Mouse (Mus musculus): ENCODE results near the gene Adgrv1.

Adgrv1 gene

GRCm38 (mm10) chr13:81425111-81425510 lies 207.8 kb downstream of the Adgrv1 start:
- peak; percentile 67 for DNase-seq (ENCODE audit: low read depth, low spot score)

DNA sequence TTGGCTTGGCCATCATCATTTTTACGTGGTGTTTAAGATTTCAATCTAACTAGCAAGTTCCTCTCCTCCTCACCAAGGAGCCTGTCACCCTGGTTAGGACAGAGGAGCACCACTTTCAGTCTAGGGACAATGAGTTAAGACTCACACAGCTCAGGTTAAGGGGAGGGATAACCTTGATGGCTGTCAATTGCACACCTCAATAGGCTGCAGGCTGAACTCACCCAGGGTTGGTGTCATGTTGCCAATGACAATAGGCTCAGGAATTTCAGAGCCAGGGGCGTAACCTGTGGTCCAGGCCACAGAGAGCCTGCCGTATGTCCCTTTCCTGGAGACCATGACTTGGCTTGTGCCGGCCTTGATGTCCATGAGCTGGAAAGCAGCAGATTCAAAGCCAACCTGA lies 209.0 kb downstream of the Adgrv1 start:
- DNase-seq (ENCODE audit: low read depth, low spot score), result no peak

DNA sequence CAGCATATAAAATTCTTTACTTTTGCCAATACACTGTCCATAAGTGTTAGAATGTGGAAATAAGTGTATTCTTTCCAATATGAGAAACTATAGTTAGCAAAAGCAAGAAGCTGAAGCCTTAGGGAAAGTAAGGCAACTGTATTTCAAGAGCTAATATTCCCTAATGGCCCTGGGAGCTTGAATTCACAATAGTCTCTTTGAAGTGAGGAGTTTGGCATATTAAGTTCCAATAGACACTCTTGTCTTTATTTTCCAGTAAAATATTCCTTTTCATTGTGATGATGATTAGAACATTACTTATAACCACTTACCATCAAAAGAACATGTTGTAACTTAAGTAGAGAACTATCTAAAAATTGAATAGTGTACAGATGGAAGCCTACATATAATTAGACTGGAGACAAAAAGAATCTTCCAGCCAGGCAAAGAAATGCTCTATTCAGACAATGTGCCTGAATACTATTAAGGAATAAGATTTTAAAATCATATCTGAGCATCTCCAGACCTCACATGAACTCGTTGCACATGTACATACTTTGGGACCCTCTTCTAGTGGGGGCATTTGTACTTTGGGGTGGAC lies 225.0 kb downstream of the Adgrv1 start:
- DNase-seq (ENCODE audit: low read depth, low spot score), result no peak

DNA sequence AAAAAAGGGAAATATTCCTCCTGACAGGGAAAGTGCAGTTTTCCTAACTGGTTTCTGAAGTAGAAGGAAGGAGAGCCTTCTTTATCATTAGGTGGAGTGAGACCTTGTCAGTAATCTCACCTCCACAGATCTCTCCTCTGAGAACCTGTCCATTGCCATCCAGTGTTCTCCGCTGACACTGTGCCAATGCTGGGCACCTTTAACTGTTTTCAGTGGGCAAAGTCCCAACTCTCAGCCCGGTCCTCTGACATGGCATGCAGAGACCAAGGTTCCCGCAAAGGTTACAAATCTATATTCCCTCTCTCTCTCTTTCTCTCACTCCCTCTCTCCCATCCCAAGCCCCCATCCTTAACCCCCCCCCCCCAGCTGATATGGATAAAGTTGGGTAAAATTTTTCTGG lies 230.1 kb downstream of the Adgrv1 start:
- no peak for DNase-seq (ENCODE audit: low read depth, low spot score)

GRCm38 (mm10) chr13:81402191-81402590 lies 230.8 kb downstream of the Adgrv1 start:
- no peak for DNase-seq (ENCODE audit: low read depth, low spot score)

GRCm38 (mm10) chr13:81401742-81402141 lies 231.2 kb downstream of the Adgrv1 start:
- no peak for DNase-seq (ENCODE audit: low read depth, low spot score)

GRCm38 (mm10) chr13:81385597-81386362 lies 247.2 kb downstream of the Adgrv1 start:
- no peak for DNase-seq (ENCODE audit: low read depth, low spot score)

- DNase-seq (ENCODE audit: low read depth, low spot score), result no peak
Observed at GRCm38 (mm10) chr13:81381835-81382234, 251.1 kb downstream of the Adgrv1 start.

GRCm38 (mm10) chr13:81370801-81371456 lies 262.0 kb downstream of the Adgrv1 start:
- DNase-seq (ENCODE audit: low read depth, low spot score), result no peak

- DNase-seq (ENCODE audit: low read depth, low spot score), result no peak
Observed at GRCm38 (mm10) chr13:81370196-81370595, 262.8 kb downstream of the Adgrv1 start.

- DNase-seq (ENCODE audit: low read depth, low spot score), result no peak
Observed at GRCm38 (mm10) chr13:81369564-81369963, 263.4 kb downstream of the Adgrv1 start.

- DNase-seq (ENCODE audit: low read depth, low spot score), result no peak
Observed at GRCm38 (mm10) chr13:81368987-81369386, 264.0 kb downstream of the Adgrv1 start.

DNA sequence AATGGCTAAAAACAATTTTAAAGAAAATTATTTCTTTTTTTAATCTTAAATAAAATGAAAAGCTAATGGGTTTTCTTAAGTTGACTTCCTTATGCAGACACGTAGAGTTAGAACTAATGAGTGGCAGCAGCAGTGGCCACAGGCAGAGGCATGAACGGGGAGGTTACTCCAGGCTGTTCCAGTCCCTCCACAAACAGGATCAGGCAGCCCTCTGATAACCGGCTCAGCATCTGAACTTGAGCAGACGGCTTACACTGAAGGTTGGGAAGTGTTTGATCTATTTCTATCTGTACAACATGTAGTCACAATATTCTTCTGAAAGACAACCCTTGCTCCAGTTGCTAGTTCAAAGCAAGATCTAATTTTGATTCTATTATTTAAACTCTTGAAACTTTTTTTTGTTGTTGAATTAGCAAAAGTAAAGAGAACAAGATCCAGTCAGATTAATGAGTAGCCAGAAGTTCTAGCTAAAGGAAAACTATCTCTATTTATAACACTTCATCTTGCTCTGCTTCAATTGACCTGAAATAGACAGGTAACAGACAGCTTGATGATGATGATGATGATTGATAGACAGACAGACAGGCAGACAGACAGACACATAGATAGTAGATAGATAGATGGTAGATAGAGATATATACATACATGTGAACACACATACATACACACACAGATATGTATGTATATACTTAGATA lies 265.1 kb downstream of the Adgrv1 start:
- DNase-seq (ENCODE audit: low read depth, low spot score), result no peak

DNA sequence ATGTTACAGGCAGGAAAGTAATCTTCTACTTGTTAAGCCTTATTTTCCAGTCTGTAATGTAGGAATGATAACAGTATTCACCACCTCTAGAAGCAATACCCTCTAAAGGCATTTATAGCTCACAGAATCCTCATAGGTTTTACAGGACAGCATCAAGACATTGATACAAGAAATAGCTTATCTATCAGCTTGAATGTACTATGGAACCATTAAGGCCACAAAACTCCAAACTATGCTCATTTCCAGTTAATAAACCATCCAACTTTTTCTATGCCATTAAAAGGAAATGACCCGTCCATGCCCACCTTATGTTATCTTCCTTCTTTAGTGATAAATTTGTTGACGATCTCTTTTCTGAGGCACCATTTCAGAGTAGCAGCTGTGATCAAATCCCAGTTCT lies 272.6 kb downstream of the Adgrv1 start:
- no peak for DNase-seq (ENCODE audit: low read depth, low spot score)

DNA sequence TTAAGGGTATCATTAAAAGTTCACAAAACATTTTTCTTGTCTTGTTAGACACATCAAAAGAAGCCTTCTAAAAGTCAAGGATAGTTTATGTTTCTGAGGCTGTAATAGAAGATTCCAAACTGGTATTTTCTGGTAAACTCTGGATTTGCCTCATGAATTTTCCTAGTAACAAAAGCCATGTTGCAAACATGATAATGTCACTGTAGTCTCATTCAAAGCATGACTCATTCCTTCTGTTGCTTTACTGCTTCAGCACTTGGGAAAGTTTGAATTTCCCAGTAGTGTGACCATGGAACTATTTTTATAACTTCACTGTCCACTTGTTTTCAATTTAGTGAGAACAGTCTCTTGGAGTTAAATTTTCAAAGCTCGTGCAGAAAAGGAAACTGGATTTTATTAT lies 274.2 kb downstream of the Adgrv1 start:
- no peak for DNase-seq (ENCODE audit: low read depth, low spot score)

- no peak for DNase-seq (ENCODE audit: low read depth, low spot score)
Observed at GRCm38 (mm10) chr13:81358365-81358764, 274.6 kb downstream of the Adgrv1 start.

- no peak for DNase-seq (ENCODE audit: low read depth, low spot score)
Observed at GRCm38 (mm10) chr13:81357215-81357614, 275.7 kb downstream of the Adgrv1 start.

- no peak for DNase-seq (ENCODE audit: low read depth, low spot score)
Observed at GRCm38 (mm10) chr13:81354587-81354986, 278.4 kb downstream of the Adgrv1 start.

GRCm38 (mm10) chr13:81352296-81352695 lies 280.7 kb downstream of the Adgrv1 start:
- DNase-seq (ENCODE audit: low read depth, low spot score), result no peak

- no peak for DNase-seq (ENCODE audit: low read depth, low spot score)
Observed at GRCm38 (mm10) chr13:81351462-81352155, 281.3 kb downstream of the Adgrv1 start.

- no peak for DNase-seq (ENCODE audit: low read depth, low spot score)
Observed at GRCm38 (mm10) chr13:81347261-81347980, 285.5 kb downstream of the Adgrv1 start.

Measured in forelimb bud, embryonic 11.5 days (tissue).